Mouse (Mus musculus): ENCODE results near the gene Tmem243. TPM values are rescaled to one million over a fixed set of nuclear protein-coding genes. Genes with fewer than 3 reads are reported as not detected.

Gene Tmem243
- polyA plus RNA-seq, 1 experiment from 2014 or later = 407 TPM

DNA sequence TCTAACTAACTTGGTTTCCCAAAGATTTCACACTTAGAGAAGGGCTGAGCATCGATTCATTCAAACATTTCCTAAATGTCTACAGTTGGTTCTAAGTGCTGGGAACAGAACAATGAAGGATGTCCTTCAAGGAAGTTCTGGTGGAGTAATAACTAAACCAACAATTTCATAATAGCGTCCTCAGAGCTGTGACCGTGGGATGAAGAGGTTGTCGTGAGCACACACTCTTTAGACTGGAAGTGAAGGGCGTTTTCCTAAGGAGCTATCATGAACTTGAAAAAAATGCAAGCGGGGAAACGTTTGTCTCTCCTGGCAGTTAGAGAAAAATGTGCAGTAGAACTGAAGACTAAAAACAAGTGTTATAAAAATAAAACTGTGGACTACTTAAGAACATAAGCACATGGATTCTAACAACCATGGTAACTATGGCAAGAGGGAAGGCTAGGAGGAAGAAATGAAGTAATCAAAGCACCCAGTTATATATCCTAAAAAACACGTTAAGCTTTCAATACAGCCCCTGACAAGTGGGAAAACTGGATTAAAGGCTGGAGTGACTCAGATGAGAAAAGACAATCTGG, 48.9 kb downstream of the Tmem243 start:
- Histone ChIP-seq H3K4me1 (ENCODE audit: insufficient read depth, low read depth, low read length) (no peaks in the 10 kb centered on the region), H3K9me3 (ENCODE audit: low read length) (no peaks in the 10 kb centered on the region), H3K27me3 (replicated peaks; ENCODE audit: insufficient read depth, low read length) (no peaks in the 10 kb centered on the region), H3K4me3 (ENCODE audit: low read depth, low read length) (no peak overlapping the region), H3K27ac (ENCODE audit: low read length) (no peak overlapping the region), H3K36me3 (ENCODE audit: insufficient read depth, low read length) (0 out of 2 replicates have a peak, but pooled peaks cover 8% of the 10 kb centered on the region), H3K4me2 (replicated peaks; ENCODE audit: low read depth, low read length) (no peak overlapping the region), H3K9ac (replicated peaks; ENCODE audit: low read depth) (no peak overlapping the region)
- whole genome bisulfite sequencing = 61% methylated on average over 8 of the region's 8 CpGs
- DNase-seq (ENCODE audit: low spot score) = peak; percentile 89
- TF ChIP-seq CTCF (IDR thresholded peaks at IDR 0.05) (no peak), EP300 (IDR thresholded peaks at IDR 0.05) (peak; percentile 88)
- peak; percentile 94 for ATAC-seq

DNA sequence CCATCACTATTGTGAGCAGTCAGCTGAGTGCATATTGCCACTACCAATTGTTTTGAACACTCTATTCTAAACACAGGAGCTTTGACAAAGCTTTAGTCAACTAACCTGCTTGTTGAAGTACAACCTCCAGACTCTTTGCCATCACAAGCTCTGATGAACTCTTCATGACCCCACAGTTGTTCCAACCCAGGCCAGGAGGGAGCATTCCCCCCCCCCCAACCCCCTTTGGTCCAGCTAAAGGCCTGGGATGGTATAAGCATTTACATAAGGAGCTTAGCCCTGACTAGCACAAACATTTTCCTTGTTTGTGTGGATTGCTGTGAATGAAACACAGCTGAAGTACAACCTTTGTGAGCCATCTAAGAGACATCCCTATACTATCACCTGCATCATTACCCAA, 56.3 kb downstream of the Tmem243 start:
- no peak overlapping the region for H3K4me2 ChIP-seq (replicated peaks; ENCODE audit: low read depth, low read length)
- no peaks in the 10 kb centered on the region for H3K4me1 ChIP-seq (ENCODE audit: insufficient read depth, low read depth, low read length)
- no peak overlapping the region for H3K4me3 ChIP-seq (ENCODE audit: low read depth, low read length)
- H3K9ac ChIP-seq (replicated peaks; ENCODE audit: low read depth) = no peak overlapping the region
- ATAC-seq (no peak), DNase-seq (ENCODE audit: low spot score) (no peak)
- H3K9me3 ChIP-seq (ENCODE audit: low read length) = no peaks in the 10 kb centered on the region
- H3K36me3 ChIP-seq (ENCODE audit: insufficient read depth, low read length) = no peaks in the 10 kb centered on the region
- TF ChIP-seq CTCF (IDR thresholded peaks at IDR 0.05) (no peak), EP300 (IDR thresholded peaks at IDR 0.05) (no peak)
- no peak overlapping the region for H3K27ac ChIP-seq (ENCODE audit: low read length)
- H3K27me3 ChIP-seq (replicated peaks; ENCODE audit: insufficient read depth, low read length) = no peaks in the 10 kb centered on the region

DNA sequence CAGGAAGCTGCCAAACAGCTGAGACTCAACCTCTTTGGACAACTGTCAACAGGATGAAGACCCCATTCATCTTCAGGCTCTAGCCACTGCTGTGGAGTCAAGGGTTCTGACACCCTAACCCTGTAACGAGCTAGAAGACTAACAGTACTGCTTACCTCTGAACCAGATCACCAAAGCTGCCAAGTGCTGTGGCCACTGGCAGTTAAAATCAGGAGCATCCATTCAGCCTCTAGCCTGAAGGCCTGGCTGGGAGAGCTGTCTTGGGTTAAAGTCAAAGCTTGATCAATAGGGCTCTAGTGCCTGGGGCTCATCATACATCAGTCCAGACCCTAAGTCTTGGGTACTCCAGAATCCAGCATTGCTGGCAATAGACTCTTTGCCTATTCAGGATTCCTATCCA, 56.9 kb downstream of the Tmem243 start:
- H3K4me2 ChIP-seq (replicated peaks; ENCODE audit: low read depth, low read length) = no peak overlapping the region
- H3K27ac ChIP-seq (ENCODE audit: low read length) = no peak overlapping the region
- no peaks in the 10 kb centered on the region for H3K9me3 ChIP-seq (ENCODE audit: low read length)
- TF ChIP-seq CTCF (IDR thresholded peaks at IDR 0.05) (no peak), EP300 (IDR thresholded peaks at IDR 0.05) (no peak)
- no peak overlapping the region for H3K4me3 ChIP-seq (ENCODE audit: low read depth, low read length)
- H3K27me3 ChIP-seq (replicated peaks; ENCODE audit: insufficient read depth, low read length) = no peaks in the 10 kb centered on the region
- WGBS = 36% methylated on average over 1 of the region's 1 CpGs
- DNase-seq (ENCODE audit: low spot score) (no peak), ATAC-seq (no peak)
- H3K36me3 ChIP-seq (ENCODE audit: insufficient read depth, low read length) = no peaks in the 10 kb centered on the region
- H3K4me1 ChIP-seq (ENCODE audit: insufficient read depth, low read depth, low read length) = peaks cover 3% of the 10 kb centered on the region; the same call in 1 of the 2 replicates
- H3K9ac ChIP-seq (replicated peaks; ENCODE audit: low read depth) = no peak overlapping the region

DNA sequence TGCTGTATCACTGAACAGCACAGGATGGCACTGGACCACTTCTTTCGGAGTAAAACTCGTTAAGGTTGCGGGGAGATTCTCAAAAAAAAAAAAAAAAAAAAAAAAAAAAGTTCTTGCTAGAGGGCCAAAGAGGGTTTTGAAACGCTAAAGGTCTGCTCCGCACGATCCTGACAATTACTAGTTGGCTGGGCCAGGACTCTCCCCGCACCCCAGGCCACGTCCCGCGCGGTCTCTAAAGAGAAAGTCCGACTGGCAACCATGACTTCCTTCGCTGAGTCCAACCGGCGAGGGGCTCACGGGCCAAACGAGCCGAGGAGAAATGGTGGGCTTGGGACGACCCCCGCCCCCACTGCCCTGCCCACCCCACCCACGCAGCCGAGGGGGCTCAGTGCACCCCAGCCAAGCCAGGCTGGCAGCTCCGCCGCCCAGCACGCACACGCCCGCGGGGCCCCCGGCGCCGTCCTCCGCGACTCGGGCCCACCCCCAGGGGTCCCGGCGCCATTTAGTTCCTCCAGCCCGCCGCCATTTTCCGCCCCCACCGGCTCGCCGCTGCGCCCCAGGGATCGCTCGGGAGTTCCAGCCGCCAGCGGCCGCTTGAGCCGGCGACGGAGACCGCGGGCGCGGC, 60.5 kb downstream of the Tmem243 start:
- peak overlapping the region; percentile 98 for H3K9ac ChIP-seq (replicated peaks; ENCODE audit: low read depth)
- TF ChIP-seq EP300 (IDR thresholded peaks at IDR 0.05) (no peak), CTCF (IDR thresholded peaks at IDR 0.05) (no peak)
- H3K36me3 ChIP-seq (ENCODE audit: insufficient read depth, low read length) = no peaks in the 10 kb centered on the region
- WGBS = under 1% methylated on average over 34 of the region's 55 CpGs
- H3K27ac ChIP-seq (ENCODE audit: low read length) = peak overlapping the region; percentile 100
- peaks cover 3% of the 10 kb centered on the region; the same call in 1 of the 2 replicates for H3K4me1 ChIP-seq (ENCODE audit: insufficient read depth, low read depth, low read length)
- H3K9me3 ChIP-seq (ENCODE audit: low read length) = no peaks in the 10 kb centered on the region
- H3K4me2 ChIP-seq (replicated peaks; ENCODE audit: low read depth, low read length) = peak overlapping the region; percentile 67
- H3K27me3 ChIP-seq (replicated peaks; ENCODE audit: insufficient read depth, low read length) = no peaks in the 10 kb centered on the region
- H3K4me3 ChIP-seq (ENCODE audit: low read depth, low read length) = peak overlapping the region; percentile 98
- peak; percentile 59 for DNase-seq (ENCODE audit: low spot score)
- ATAC-seq = peak; percentile 62

DNA sequence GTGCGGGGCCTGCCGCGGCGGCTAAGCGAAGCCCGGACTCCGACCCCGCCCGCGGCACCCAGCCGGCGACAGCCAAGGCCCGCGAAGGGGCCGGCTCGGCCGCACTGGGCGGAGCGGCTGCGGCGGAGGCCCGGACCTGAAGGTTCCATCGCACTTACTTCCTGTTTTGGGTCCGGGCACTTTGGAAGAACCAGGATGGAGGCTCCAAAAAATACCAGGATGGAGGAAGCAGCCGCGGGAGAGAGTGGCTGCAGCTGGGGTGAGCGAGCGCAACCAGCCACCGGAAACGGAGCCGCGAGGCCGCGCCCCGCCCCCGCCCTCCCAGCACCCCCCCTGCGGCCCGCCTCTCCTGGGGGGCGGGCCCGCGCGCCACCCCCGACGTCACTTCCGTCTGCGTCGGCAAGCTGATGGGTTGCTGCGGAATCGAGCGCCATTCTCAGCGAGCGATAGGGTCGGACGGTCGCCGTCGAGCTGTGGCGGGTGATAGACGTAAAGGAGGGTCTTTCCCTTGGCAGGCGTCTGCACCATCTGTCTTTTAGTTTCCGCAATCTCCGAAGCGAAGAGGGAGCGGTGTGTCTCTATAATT, 61.1 kb downstream of the Tmem243 start, which contains the start of gene Dmtf1:
Gene Dmtf1 (minus strand): TSS at position 321 of the 586 bp plus-strand sequence.
- Histone ChIP-seq H3K4me3 (ENCODE audit: low read depth, low read length) (peak within 1 kb of the TSS; percentile 98), H3K4me2 (replicated peaks; ENCODE audit: low read depth, low read length) (peak within 1 kb of the TSS; percentile 74), H3K4me1 (ENCODE audit: insufficient read depth, low read depth, low read length) (peaks cover 3% of the 10 kb centered on the region; the same call in 1 of the 2 replicates), H3K27ac (ENCODE audit: low read length) (peak within 1 kb of the TSS; percentile 100), H3K9ac (replicated peaks; ENCODE audit: low read depth) (peak within 1 kb of the TSS; percentile 98), H3K27me3 (replicated peaks; ENCODE audit: insufficient read depth, low read length) (no peaks in the 10 kb centered on the region), H3K9me3 (ENCODE audit: low read length) (no peaks in the 10 kb centered on the region), H3K36me3 (ENCODE audit: insufficient read depth, low read length) (no peaks in the 10 kb centered on the region)
- TF ChIP-seq CTCF (IDR thresholded peaks at IDR 0.05) (no peak), EP300 (IDR thresholded peaks at IDR 0.05) (0 out of 2 replicates have a peak, but pooled peaks have one; percentile 9)
- peak; percentile 97 for ATAC-seq
- WGBS = under 1% methylated on average over 57 of the region's 64 CpGs
- peak; percentile 98 for DNase-seq (ENCODE audit: low spot score)

DNA sequence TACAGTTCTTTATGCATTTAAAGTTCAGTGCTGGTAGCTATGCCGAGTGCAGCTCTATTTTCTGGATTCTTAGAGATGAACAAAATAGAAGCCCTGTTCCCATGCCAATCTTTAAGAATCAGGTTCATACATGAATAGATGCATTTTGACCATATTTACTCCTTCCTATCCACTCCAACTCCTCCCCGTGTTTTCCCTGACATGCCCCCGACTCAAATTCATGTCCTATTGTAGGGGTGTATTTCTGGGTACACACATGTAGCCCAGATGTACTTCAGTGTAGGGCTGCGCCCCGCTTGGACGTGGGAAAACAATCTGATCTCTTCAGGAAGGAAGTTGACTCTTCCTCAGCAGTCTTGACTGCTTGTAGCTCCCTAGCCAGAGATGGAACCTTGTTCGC, 61.6 kb downstream of the Tmem243 start:
- Histone ChIP-seq H3K4me3 (ENCODE audit: low read depth, low read length) (peak overlapping the region; percentile 98), H3K4me1 (ENCODE audit: insufficient read depth, low read depth, low read length) (peaks cover 3% of the 10 kb centered on the region; the same call in 1 of the 2 replicates), H3K27ac (ENCODE audit: low read length) (peak overlapping the region; percentile 100), H3K4me2 (replicated peaks; ENCODE audit: low read depth, low read length) (peak overlapping the region; percentile 74), H3K9me3 (ENCODE audit: low read length) (no peaks in the 10 kb centered on the region), H3K27me3 (replicated peaks; ENCODE audit: insufficient read depth, low read length) (no peaks in the 10 kb centered on the region), H3K9ac (replicated peaks; ENCODE audit: low read depth) (peak overlapping the region; percentile 61), H3K36me3 (ENCODE audit: insufficient read depth, low read length) (no peaks in the 10 kb centered on the region)
- TF ChIP-seq CTCF (IDR thresholded peaks at IDR 0.05) (no peak), EP300 (IDR thresholded peaks at IDR 0.05) (no peak)
- ATAC-seq = no peak
- no peak for DNase-seq (ENCODE audit: low spot score)
- 5% methylated on average over 7 of the region's 7 CpGs for WGBS

All from lung, postnatal 0 days (tissue).